ENCODE assay signal across 14 mouse cellular contexts in the genomic region with DNA sequence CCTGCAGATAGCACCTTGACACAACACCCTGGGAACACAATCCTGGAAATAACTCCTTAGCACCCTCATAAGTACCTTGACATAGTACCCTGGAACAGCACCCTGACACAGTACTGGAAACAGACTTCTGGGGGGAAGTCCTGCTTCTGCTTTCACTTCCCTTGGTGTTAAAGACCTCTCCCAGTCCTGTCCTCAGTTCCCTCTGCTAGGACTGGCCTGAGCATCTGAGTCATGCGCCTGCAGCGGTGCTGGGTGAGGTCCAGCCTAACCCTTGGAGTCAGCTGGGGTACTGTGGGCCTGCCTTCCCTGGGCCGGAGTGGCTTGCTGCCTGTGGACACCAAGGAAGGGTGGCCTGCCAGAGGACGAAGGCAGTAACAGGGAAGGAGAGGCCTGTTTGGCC.
DNase-seq lines count a peak whose midpoint lies in the region; ATAC-seq lines count a peak whose summit lies in the region.
"Had no signal": no experiment of that assay in that cellular context is flagged by ENCODE, and none has a peak within 500 bp of the region (broad histone marks: within the 10 kb centered on the region; RNA-seq: fewer than 3 reads in every experiment).

No protein-coding gene starts in this region.

- no peaks in the 10 kb centered on the region for H3K27me3 ChIP-seq in intestine, embryonic 15.5 days (replicated peaks)
- H3K27me3 ChIP-seq: lung, embryonic 15.5 days; stomach, embryonic 15.5 days had no signal

- intact Hi-C loops in heart, postnatal 14 days (cut with DNase I): no loop called here

- no peaks in the 10 kb centered on the region for H3K9me3 ChIP-seq in intestine, embryonic 15.5 days
- H3K9me3 ChIP-seq: lung, embryonic 15.5 days; stomach, embryonic 15.5 days had no signal

- no peak overlapping the region for H3K4me2 ChIP-seq in intestine, embryonic 15.5 days (replicated peaks)
- H3K4me2 ChIP-seq: stomach, embryonic 15.5 days had no signal

- no peaks in the 10 kb centered on the region for H3K36me3 ChIP-seq in intestine, embryonic 15.5 days
- H3K36me3 ChIP-seq: forebrain, embryonic 10.5 days; hindbrain, embryonic 10.5 days; lung, embryonic 15.5 days; stomach, embryonic 15.5 days had no signal

- no peak overlapping the region for H3K9ac ChIP-seq in intestine, embryonic 15.5 days
- H3K9ac ChIP-seq: lung, embryonic 15.5 days; stomach, embryonic 15.5 days had no signal

- no peak overlapping the region for H3K4me3 ChIP-seq in intestine, embryonic 15.5 days (replicated peaks)
- H3K4me3 ChIP-seq: forebrain, embryonic 10.5 days; hindbrain, embryonic 10.5 days; layer of hippocampus, adult 2 months; lung, embryonic 15.5 days; stomach, embryonic 15.5 days had no signal

- H3K27ac ChIP-seq in intestine, embryonic 15.5 days: no peak overlapping the region
- H3K27ac ChIP-seq: forebrain, embryonic 10.5 days; hindbrain, embryonic 10.5 days; layer of hippocampus, adult 2 months; stomach, embryonic 15.5 days had no signal

- no peak for ATAC-seq in intestine, embryonic 15.5 days

- H3K4me1 ChIP-seq in intestine, embryonic 15.5 days (replicated peaks): 0 out of 2 replicates have a peak, but pooled peaks cover 12% of the 10 kb centered on the region
- H3K4me1 ChIP-seq: stomach, embryonic 15.5 days had no signal

- peak; percentile 99 for DNase-seq in heart, adult 11 months
- no peak for DNase-seq in heart, postnatal 4 days
- DNase-seq in right cerebral cortex, postnatal 10 days (ENCODE audit: low spot score in 2 of 2): peak; percentile 51 to 54
- DNase-seq in right cerebral cortex, adult 18-20 months: no peak
- peak; percentile 39 to 43 for DNase-seq in heart, postnatal 14 days
- DNase-seq in skeletal muscle tissue, adult 2 months (ENCODE audit: low read depth, low spot score): peak; percentile 65
- DNase-seq in cerebellum, adult 9-10 months: no peak
- DNase-seq: cerebellum, postnatal 25 days had no signal

- WGBS in intestine, embryonic 15.5 days: 84% methylated on average over 4 of the region's 4 CpGs

Comparison
In these comparisons a context has a peak if more than half of its experiments do, and no peak if none do; other contexts are left out.
1. DNase-seq: peak in heart, adult 11 months (single experiment), right cerebral cortex, postnatal 10 days (2 of 2), heart, postnatal 14 days (2 of 2) and skeletal muscle tissue, adult 2 months (single experiment); none in heart, postnatal 4 days (single experiment), right cerebral cortex, adult 18-20 months (single experiment) and cerebellum, adult 9-10 months (single experiment).